Mouse (Mus musculus): ENCODE measurements around the gene Gm3002.
"Not testable (repeated sequence)": the region's sequence is repeated elsewhere in the genome, so short reads cannot be mapped to it uniquely, and the experiment has no call there.

Gene Gm3002

DNA sequence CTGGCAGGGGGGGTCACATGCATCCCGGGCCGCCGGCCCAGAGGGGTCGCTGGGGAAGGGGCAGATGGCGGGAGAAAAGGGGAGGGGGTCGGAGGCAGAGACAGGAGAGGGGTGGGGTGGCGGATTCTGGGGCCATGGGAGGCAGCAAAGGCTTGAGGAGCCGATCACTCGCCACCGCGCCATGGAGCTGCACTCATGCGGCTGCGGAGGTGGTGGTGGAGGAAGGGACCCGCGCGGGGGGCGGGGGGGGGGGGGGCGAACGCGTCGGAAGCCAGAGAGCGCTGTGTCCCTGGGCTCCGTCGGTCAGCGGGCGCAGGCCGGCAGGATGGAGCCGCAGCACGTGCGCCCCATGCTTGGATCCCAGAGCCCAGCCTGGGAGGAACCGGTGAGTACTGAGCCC lies at the start of gene Gm3002:
Gene Gm3002 (plus strand): TSS at position 301 of the 400 bp plus-strand sequence.
- DNase-seq (ENCODE audit: low read depth, low spot score): not testable (repeated sequence)

DNA sequence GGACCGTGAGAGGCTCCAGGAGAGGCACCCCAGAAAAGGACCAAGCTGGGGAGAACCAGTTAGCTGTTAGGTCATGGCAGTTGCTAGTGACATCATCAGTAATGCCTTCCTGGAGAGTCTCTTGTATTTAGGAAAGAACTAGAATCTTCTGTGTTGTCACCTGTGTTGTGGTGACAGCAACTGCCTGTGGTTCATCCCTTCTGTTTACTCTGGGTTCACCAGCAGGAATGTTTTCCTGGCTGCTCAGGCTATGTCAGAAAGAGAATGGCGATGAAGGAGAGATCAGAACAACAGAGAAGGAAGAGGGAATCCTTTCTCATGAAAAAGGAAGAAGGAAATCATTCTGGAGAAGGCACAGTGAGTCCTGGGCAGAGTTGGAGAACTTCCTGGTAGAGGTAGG lies 36.1 kb downstream of the Gm3002 start, which contains the start of gene Gm3033:
Gene Gm3033 (plus strand): TSS at position 301 of the 400 bp plus-strand sequence.
- DNase-seq (ENCODE audit: low read depth, low spot score): not testable (repeated sequence)

DNA sequence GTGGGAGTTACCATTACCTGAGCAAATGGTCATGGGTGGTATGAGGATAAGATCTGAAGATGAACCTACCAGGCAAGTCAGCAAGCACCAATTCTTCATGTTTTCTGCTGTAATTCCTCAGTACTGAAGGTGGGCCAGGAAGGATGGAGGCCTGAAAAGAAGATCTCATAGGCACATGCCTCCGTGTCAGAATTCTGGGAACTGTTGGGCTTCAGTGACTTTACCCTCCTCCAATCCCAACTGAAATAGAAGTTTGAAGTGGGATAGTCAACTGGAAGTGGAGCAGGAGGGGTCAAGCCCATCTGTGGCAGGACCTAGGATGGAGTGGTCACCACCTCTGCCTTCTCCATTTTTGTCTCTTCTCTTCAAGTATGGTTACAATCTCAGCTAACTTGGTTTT lies 74.0 kb downstream of the Gm3002 start, which contains the start of gene Gm2916:
Gene Gm2916 (plus strand): TSS at position 301 of the 400 bp plus-strand sequence.
- DNase-seq (ENCODE audit: low read depth, low spot score): not testable (repeated sequence)

GRCm38 (mm10) chr14:3931456-3931855 lies 121.6 kb downstream of the Gm3002 start, which contains the start of gene Gm3029:
Gm3029 (plus strand) TSS chr14:3931756.
- DNase-seq (ENCODE audit: low read depth, low spot score): not testable (repeated sequence)

GRCm38 (mm10) chr14:3963247-3963646 lies 153.4 kb downstream of the Gm3002 start, which contains the start of gene Gm3095:
Gm3095 (plus strand) TSS chr14:3963547.
- DNase-seq (ENCODE audit: low read depth, low spot score): not testable (repeated sequence)

DNA sequence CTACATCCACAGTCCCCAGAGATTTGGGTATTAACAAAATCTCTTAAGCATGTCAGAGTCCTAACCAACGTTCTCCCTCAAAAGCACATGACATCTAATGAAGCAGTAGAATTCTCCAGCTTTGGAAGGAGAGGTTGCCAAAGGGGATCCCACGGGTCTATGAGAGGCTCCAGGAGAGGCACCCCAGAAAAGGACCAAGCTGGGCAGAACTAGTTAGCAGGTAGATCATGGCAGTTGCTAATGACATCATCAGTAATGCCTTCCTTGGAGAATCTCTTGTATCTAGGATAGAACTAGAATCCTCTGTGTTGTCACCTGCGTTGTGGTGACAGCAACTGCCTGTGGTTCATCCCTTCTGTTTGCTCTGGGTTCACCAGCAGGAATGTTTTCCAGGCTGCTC lies 188.2 kb downstream of the Gm3002 start, which contains the start of gene Gm3099:
Gene Gm3099 (plus strand): TSS at position 301 of the 400 bp plus-strand sequence.
- DNase-seq (ENCODE audit: low read depth, low spot score): not testable (repeated sequence)
